Mouse (Mus musculus): ENCODE measurements around the gene Cyp3a11. TPM values are rescaled to one million over a fixed set of nuclear protein-coding genes. Genes with fewer than 3 reads are reported as not detected.
"Not testable (repeated sequence)": the region's sequence is repeated elsewhere in the genome, so short reads cannot be mapped to it uniquely, and the experiment has no call there.

The Cyp3a11 gene
- not detected in 2 replicates for polyA plus RNA-seq (2015; fragmentation: Nextera tagmentation; extraction: Ambion mirVana)

DNA sequence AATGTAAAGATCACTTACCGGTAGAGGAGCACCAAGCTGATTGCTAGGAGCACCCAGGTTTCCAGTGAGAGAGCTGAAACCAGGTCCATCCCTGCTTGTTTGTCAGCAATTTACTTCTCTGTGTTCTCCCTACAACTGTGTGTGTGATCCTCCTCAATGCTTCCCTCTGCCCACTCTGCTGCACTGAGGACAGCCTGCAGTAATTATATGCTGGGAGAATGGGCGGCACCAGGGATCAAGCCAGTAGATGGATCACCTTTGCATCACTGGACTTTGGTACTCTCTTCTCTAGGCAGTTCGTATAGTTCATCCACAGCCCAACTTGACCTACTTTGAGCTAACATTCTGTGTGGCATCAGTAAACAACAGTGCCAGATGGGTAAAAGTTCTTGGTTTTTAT lies at the start of gene Cyp3a11:
Gene Cyp3a11 (minus strand): TSS at position 277 of the 400 bp plus-strand sequence.
- H3K27ac ChIP-seq: no peak within 1 kb of the TSS
- H3K4me1 ChIP-seq (replicated peaks): no peaks in the 10 kb centered on the region
- no peaks in the 10 kb centered on the region for H3K27me3 ChIP-seq
- no peak within 1 kb of the TSS for H3K9ac ChIP-seq (replicated peaks)
- no peak within 1 kb of the TSS for H3K4me2 ChIP-seq (replicated peaks)
- 87% methylated on average over 3 of the region's 3 CpGs for WGBS
- H3K9me3 ChIP-seq: peaks cover 63% of the 10 kb centered on the region
- ATAC-seq: no peak
- no peaks in the 10 kb centered on the region for H3K36me3 ChIP-seq
- H3K4me3 ChIP-seq (replicated peaks): no peak within 1 kb of the TSS

DNA sequence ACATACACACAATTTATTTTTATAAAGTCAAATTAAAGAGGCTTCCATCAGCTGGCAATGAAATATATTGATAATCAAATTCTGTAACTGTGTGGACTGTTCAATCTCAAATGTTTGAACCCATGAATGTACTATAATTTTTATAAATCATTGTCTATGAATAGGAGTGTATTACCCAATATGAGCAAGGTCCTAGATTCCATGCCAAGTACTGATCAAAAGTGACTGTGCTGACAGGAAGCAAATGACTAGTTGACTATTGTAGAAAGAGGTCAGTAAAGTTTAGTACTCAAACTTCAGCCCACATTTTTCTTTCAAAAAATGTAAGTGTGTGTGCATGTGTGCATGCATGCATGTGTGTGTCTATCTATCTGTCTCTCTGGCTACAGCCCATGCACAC lies 33.1 kb upstream of the Cyp3a11 start:
- Histone ChIP-seq H3K4me2 (replicated peaks) (no peak overlapping the region), H3K36me3 (no peaks in the 10 kb centered on the region), H3K9ac (replicated peaks) (no peak overlapping the region), H3K4me3 (replicated peaks) (no peak overlapping the region), H3K4me1 (replicated peaks) (no peaks in the 10 kb centered on the region), H3K27me3 (no peaks in the 10 kb centered on the region), H3K27ac (no peak overlapping the region), H3K9me3 (peaks cover 45% of the 10 kb centered on the region)
- no peak for ATAC-seq

DNA sequence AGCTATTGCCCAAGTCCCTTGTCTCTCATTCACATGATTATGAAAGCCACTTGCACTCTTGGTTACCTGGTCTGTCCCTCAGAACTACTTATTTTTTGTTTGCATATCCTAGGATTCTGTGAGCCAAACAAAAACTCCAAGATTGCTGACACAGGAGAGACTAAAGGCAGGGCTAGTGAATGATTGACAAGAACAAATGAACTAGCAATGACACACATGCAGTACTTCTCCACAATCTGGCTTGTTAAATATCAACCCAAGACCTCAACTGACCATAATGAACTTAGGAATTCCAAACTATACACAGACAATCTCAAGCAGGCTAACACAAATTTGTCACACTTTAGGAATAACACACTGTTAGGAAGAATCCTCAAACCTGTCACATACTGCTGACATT lies 32.0 kb upstream of the Cyp3a11 start:
- H3K4me1 ChIP-seq (replicated peaks): no peaks in the 10 kb centered on the region
- ATAC-seq: no peak
- H3K4me3 ChIP-seq (replicated peaks): no peak overlapping the region
- peaks cover 55% of the 10 kb centered on the region for H3K9me3 ChIP-seq
- H3K27ac ChIP-seq: no peak overlapping the region
- H3K36me3 ChIP-seq: no peaks in the 10 kb centered on the region
- no peaks in the 10 kb centered on the region for H3K27me3 ChIP-seq
- H3K4me2 ChIP-seq (replicated peaks): no peak overlapping the region
- H3K9ac ChIP-seq (replicated peaks): no peak overlapping the region

DNA sequence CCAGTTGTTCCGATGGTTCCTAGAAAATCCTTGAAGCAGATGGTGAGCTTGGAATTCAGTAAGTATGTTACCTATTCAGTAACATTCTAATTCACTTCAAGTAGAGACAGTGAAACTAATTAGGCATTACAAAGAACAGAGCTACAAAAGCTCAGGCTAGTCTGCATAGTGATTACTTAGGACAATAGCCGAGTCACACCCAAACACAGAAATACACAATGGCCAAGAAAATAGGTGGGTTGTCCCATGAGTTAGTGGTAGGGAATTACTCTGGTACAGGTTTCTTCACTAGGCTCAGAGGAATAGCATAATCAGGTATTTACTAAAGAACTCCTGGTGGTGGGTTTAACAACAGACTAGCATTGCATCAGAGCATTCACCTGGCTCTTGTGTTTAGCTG lies 27.2 kb upstream of the Cyp3a11 start:
- not testable (repeated sequence) for ATAC-seq; H3K27ac ChIP-seq; H3K4me1 ChIP-seq (replicated peaks); H3K36me3 ChIP-seq; H3K4me2 ChIP-seq (replicated peaks); H3K4me3 ChIP-seq (replicated peaks); H3K27me3 ChIP-seq; H3K9ac ChIP-seq (replicated peaks)
- peaks cover 54% of the 10 kb centered on the region for H3K9me3 ChIP-seq
- WGBS: 89% methylated on average over 2 of the region's 2 CpGs

DNA sequence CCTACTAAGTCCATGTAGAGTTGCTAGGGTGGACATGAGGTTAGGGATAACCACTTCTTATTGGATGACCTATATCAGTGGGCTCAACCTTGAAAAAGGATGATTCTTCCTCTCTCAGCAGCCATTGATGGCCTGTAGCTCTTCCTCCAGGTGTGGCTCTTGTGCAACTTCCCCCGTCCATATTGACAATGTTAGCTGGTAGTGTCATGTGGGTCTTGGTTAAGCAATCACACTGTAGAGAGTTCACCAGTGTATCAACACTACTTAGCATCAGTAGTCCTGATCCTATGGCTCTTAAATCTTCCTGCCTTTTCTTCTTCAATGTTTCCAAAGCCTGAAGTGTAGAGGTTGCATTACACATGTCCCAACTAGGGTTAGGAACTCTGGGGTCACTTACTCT lies 24.8 kb upstream of the Cyp3a11 start:
- 79% methylated on average over 1 of the region's 1 CpGs for WGBS

DNA sequence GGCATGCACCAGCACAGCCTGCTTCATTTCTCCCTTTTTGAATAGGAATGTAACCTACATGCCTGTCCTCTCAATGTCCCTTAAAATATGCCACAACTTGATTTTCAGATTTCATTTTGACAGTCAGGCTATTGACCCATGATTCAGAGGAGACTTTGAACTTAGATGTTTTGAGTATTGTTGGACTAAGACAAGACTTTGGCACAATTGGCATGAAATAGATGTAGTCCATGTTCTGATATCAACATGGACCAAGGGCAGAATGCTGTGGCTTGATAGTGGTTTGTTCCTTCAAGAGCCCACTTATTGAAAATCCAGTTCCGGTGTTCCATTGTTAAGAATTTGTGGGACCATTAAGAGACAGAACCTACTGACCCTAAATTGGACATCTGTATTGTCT lies 23.6 kb upstream of the Cyp3a11 start:
- H3K9ac ChIP-seq (replicated peaks): no peak overlapping the region
- H3K36me3 ChIP-seq: no peaks in the 10 kb centered on the region
- no peak overlapping the region for H3K4me2 ChIP-seq (replicated peaks)
- no peaks in the 10 kb centered on the region for H3K27me3 ChIP-seq
- H3K4me3 ChIP-seq (replicated peaks): no peak overlapping the region
- no peak for ATAC-seq
- H3K4me1 ChIP-seq (replicated peaks): no peaks in the 10 kb centered on the region
- H3K9me3 ChIP-seq: peaks cover 64% of the 10 kb centered on the region
- no peak overlapping the region for H3K27ac ChIP-seq
- 82% methylated on average over 1 of the region's 1 CpGs for WGBS

More for the DNA sequence above, 24.8 kb upstream of the Cyp3a11 start:
- no peak overlapping the region for H3K4me3 ChIP-seq (replicated peaks)
- no peaks in the 10 kb centered on the region for H3K4me1 ChIP-seq (replicated peaks)
- ATAC-seq: no peak
- H3K27ac ChIP-seq: no peak overlapping the region
- peaks cover 63% of the 10 kb centered on the region for H3K9me3 ChIP-seq
- no peak overlapping the region for H3K9ac ChIP-seq (replicated peaks)
- H3K27me3 ChIP-seq: no peaks in the 10 kb centered on the region
- no peaks in the 10 kb centered on the region for H3K36me3 ChIP-seq
- H3K4me2 ChIP-seq (replicated peaks): no peak overlapping the region

DNA sequence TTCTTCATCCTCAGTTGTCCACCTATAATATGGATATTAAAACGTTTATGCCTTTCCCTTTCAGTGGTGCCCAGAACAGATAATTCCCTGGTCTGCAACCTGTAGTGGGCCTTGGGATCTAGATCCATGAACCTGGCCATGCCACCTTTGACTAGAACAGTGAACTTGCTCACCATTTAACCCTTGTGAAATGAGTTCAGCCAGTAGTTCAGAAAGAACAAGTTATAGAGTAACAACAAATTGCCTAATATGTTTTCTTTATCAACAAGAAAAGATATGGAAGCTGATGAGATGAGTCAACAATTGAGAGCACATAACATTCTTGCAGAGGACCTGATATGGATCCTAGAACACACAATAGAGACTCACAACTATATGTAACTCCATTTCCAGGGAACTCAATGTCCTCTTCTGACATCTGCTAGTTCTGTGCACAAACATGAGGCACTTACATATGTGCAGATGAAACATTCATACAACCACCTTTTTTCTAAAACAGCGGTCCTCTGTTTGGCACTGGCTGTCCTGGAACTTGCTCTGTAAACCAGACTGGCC lies 20.7 kb upstream of the Cyp3a11 start:
- H3K27me3 ChIP-seq: no peaks in the 10 kb centered on the region
- no peak overlapping the region for H3K4me3 ChIP-seq (replicated peaks)
- 64% methylated on average over 2 of the region's 2 CpGs for WGBS
- no peaks in the 10 kb centered on the region for H3K36me3 ChIP-seq
- H3K9ac ChIP-seq (replicated peaks): no peak overlapping the region
- ATAC-seq: no peak
- H3K9me3 ChIP-seq: peaks cover 53% of the 10 kb centered on the region
- no peaks in the 10 kb centered on the region for H3K4me1 ChIP-seq (replicated peaks)
- no peak overlapping the region for H3K4me2 ChIP-seq (replicated peaks)
- H3K27ac ChIP-seq: no peak overlapping the region

DNA sequence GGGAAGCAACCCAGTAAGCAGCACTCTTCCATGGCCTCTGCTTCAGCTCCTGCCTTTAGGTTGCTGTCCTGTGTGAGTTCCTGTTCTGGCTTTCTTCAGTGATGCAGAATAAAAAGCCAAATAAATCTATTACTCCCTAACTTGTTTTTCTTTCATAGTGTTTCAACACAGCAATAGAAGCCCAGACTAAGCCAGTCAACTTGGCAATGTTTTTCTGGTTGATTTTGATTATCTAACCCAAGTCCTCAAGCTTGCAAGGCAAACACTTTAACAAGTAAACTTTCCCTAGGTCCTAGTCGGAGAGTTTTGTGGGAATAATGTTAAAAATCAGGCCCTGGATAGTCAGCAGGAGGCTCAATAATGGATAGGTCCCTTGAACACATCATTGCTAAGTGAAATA lies 17.5 kb upstream of the Cyp3a11 start:
- Histone ChIP-seq H3K36me3 (no peaks in the 10 kb centered on the region), H3K4me2 (replicated peaks) (no peak overlapping the region), H3K27ac (no peak overlapping the region), H3K4me1 (replicated peaks) (no peaks in the 10 kb centered on the region), H3K9ac (replicated peaks) (no peak overlapping the region), H3K9me3 (peaks cover 37% of the 10 kb centered on the region), H3K4me3 (replicated peaks) (no peak overlapping the region), H3K27me3 (no peaks in the 10 kb centered on the region)
- WGBS: 69% methylated on average over 1 of the region's 1 CpGs
- no peak for ATAC-seq

DNA sequence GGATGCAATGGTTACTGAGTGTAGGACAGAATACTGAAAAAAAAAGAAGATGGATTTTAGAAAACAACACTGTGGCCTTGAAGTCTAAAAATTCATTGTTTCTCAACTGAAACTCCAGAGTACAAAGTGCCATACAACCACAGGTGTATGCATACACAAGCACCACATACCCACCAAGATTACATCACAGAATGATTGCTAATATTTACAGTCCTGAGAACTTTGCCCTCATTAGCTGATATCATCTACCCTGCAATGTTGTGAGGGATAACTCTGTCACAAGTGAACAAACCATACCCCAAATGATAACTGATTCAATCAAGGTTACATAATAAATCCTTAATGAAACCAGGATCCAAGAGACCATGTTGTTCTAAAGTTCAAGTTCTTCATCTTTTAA lies 1.4 kb upstream of the Cyp3a11 start:
- Histone ChIP-seq H3K27me3 (no peaks in the 10 kb centered on the region), H3K4me2 (replicated peaks) (no peak overlapping the region), H3K4me1 (replicated peaks) (no peaks in the 10 kb centered on the region), H3K36me3 (no peaks in the 10 kb centered on the region), H3K27ac (no peak overlapping the region), H3K4me3 (replicated peaks) (no peak overlapping the region), H3K9me3 (peaks cover 67% of the 10 kb centered on the region), H3K9ac (replicated peaks) (no peak overlapping the region)
- no peak for ATAC-seq

DNA sequence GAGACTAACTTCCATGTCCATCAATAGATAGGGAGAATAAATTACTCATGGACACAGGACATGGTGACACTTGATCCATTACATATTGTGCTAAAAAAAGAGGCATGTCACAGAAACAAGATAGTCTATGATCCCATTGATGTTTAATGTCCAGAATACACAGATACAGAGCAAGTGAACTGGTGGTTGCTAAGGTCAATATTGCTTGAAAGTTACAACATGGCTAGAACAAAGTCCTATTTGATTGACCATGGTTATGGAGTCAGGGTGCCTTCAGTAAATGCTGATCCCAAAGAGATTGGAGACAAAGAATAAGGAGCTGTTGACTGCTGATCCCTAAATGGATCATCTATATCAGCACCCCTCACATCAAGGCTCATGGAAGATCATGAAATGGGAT lies 12.3 kb downstream of the Cyp3a11 start:
- not testable (repeated sequence) for H3K9ac ChIP-seq (replicated peaks); H3K36me3 ChIP-seq; H3K4me2 ChIP-seq (replicated peaks); H3K4me1 ChIP-seq (replicated peaks); ATAC-seq; H3K27ac ChIP-seq; H3K4me3 ChIP-seq (replicated peaks); H3K27me3 ChIP-seq
- peaks cover 43% of the 10 kb centered on the region for H3K9me3 ChIP-seq

DNA sequence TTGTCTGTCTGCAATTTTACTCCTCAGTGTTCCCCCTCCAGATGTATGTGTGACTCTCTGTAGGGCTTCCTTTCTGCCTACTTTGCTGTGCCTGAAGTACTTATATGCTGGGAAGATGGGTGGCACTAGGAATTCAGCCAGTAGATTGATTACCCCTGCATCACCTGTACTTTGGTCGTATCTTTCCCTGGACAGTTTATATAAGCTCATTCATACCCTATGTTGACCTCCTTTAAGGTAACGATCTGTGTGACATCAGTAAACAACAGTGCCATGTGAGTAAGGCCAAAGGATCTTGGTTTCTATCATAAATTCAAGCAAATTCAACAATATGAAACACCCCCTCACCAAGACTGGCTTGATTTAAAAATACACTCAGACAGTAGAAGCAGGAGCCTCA lies 74.0 kb downstream of the Cyp3a11 start, which contains the start of gene Cyp3a44:
Gene Cyp3a44 (minus strand): TSS at position 79 of the 400 bp plus-strand sequence.
- H3K36me3 ChIP-seq; H3K4me2 ChIP-seq (replicated peaks); H3K4me1 ChIP-seq (replicated peaks); ATAC-seq; H3K9ac ChIP-seq (replicated peaks); H3K27ac ChIP-seq; H3K4me3 ChIP-seq (replicated peaks); H3K27me3 ChIP-seq: not testable (repeated sequence)
- H3K9me3 ChIP-seq: peaks cover 22% of the 10 kb centered on the region; the same call in 1 of the 2 replicates
- WGBS: 64% methylated on average over 2 of the region's 2 CpGs
